Mouse (Mus musculus) ES-Bruce4 (cell line): ENCODE results near the gene Ptprg.

Experiments
- CTCF ChIP-seq: IDR thresholded peaks from one replicate; pipeline ENCODE4 v1.8.1; 2011; ENCODE audit warnings: low read depth, low read length
- EP300 ChIP-seq: IDR thresholded peaks from 2 replicates; pipeline ENCODE4 v1.6.1; 2011; ENCODE audit warnings: low read depth, low read length; ENCODE audit not compliant: insufficient read depth
- POLR2A ChIP-seq: IDR thresholded peaks from one replicate; pipeline ENCODE4 v1.8.1; 2011; ENCODE audit warnings: low read length; ENCODE audit not compliant: insufficient read depth

DNA sequence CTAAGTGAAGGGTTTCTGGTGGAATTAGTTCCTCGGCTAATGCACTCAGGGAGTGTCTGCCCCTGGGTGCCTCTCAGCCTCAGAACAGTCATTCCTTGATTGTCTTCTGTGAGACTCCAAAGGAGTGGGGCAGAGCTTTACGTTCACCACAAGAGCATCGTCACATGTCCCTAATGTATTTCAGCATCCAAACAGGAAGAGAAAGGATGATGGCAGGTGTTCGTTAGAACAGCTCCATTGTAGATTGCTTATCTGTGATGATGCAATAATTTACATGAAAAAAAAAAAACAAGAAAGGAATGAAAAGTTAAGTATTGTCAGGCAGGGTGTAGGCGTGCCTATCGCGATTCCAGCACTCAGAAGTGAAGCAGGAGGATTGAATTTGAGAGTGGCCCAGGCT lies 84.3 kb downstream of the Ptprg start:
- TF ChIP-seq EP300: no peak
- TF ChIP-seq CTCF: no peak
- TF ChIP-seq POLR2A: no peak
